Mouse (Mus musculus): ENCODE measurements at regions not wholly inside any gene's neighbourhood (a gene's known extent, or its start where the extent isn't known, plus 50 kb on each side); places are given as distances from the start of the nearest gene placed in this dataset.

DNA sequence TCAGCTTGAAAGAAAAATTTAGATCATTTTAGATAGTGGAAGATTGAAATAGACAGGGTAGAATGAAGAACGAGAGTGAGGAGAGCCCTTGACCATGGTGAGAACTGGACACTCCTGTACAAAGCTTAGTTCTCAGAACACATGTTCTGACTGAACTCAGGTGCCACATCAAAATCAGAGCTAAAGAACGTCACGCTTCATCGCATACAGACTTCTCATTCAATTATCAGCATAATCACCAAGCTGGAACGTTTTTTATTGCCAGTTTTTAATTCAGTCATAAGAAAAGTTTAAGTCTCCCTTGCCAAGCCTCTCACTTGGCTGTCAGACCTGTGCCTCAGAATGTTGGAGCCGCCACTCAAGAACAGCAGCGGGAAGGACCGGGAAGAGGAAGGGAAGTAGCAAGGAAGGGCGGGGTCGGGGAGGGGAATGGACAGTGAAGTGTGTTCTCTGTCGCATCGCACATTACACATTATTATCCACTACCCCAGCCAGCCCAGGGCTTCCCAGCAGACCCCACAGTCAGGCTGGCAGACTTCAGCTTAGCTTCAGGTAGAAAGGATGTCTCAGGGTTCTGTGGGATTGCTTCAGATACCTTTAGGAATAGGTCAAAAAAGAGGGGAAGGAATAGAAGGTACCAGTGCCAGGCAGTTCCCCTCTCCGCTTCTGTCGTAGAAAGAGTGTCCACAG is 140.1 kb upstream of the Smim15 start:
- no peak for DNase-seq

DNA sequence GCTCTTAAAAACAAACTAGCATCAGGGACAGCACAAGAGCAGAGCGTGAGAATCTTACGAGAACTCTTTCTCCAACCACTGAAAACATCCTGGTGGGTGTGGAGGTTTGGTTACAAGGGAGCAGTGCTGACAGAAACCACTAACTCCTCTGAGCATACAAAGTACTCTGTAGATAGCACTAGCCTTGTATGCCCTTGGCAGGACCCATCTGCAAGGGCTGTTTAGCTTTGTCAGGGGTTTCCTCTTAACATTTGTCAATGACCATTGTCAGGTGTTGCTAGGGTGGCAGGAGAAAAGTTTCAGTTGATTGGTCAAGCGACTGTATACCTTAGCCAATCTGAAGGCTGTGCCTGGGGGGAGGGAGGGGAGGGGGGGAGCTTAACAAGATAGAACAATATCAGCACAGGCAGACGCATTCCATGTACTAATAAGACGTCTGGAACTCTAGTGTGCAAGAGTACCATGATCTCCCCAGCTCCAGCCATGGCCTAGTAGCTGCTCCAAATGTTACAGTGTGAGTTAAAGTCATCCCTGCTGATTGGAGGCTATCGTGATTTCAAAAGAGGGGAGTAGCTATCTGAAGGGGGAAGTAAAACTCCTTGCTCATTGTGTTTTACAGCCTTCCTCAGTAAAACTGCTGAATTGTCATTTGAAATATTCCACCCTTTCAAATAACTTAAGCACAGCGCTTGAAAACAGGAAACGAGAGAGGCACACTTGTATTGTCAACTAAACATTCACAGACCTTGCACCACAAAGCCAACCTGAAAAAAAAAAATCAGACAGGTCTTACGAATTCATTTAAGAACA is 140.9 kb upstream of the Smim15 start:
- DNase-seq: no peak

DNA sequence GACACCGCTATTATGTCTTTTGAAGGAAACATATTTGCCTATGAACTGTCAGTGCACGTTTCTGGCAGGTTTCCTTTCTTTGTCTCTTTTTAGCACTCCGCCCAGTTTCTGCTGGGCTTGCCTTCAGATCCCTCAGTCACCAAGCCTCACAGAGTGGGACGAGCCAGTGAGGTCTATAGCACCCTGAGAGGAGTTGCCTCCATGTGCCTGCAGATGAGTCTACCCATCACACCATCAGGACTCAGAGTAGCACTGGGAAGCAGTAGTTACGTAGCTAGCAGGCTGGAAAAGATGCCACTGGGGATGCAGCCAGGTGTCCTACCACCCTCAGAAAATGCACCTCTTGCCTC is 141.5 kb upstream of the Smim15 start:
- DNase-seq: no peak

DNA sequence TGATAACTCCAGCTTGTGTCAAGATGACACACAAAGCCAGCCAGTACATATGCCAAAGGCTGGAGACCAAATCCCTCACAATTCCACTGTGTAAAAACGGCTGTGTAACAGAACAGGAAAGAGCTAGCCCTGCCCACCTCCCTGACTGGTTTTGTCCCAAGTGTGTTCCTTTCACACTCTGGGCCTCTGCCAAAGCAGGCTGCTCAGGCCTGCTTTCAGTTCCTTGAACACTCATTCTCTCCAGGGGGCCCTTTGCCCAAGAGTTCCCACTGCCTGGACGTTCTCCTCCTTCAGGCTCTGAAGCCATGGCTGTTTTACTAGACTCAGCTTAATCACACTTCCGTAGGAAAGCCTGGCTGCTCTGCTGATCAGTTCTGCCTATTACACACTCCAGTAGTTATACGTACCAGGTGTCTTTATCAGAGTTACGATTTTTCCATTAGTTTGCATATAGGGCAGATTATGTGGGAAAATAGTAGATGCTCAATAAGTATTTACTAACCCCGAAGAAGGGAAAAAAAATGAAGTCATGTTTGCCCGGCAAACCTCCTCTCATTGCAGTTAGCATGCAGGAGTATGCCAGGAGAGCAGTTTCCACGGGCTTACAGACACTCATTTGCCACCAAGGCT is 144.5 kb upstream of the Smim15 start:
- DNase-seq: peak; percentile 20

DNA sequence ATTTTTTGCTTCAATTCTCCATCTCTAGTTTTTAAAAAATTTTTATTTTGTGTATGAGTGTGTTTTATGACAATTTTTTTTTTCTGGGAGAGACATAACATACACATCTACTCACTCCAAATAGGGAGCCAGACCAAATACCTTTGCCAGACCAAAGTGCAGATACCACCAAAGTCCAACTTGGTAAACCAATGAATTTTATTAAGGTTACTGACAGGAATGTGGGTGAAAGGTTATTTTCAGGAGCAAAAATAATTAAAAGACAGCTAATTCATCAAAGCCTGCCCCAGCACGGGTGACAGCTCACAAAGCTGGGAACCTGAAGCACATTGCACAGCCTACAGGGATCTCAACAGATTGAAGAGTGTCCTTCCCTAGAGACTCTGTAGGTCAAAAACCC is 146.6 kb upstream of the Smim15 start:
- DNase-seq: no peak

DNA sequence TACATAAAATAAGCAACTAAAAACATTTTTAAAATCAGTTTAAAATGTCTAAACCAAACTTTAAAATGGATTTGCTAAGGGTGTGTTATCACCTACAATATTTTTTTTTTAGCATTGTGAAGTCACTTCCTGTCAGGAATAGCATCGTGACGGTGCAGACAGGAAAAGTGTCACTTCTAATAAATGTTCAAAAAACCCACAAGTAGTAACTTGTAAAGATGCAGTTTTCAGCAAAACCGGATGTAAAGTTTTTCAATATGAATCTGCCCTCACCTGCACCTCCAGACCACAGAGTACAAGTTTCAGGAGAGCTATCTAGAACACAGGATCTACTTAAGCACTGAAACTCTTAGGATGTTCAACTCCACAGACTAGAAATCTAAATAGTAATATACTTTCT is 147.1 kb upstream of the Smim15 start:
- DNase-seq: no peak

DNA sequence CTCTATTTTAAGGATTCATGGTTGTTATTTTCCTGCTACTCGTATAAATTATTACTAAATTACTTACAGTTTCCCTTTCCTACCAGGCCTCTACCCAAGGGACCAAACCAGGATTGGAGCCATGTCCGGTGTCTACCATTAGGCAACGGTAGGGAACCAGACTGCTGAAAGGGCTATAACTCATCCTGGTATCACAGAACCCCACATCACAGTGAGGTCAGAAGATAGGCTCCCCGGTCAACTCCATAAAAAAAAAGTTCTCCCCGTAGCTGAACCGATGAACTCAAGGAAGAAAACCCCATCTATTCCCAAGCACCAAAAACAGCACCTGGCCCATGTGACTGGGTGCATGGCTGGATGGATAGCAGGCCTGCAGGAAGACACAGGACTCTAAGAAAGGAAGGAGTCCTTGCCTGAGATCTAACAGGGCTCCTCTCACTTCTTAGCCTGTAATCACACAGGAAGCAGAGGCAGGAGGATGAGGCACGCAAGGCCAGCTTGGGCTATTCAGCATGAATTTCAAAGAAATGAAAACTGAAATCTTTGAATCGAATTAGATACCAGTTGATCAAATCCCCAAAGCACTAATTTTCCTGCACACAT is 150.6 kb upstream of the Smim15 start:
- no peak for DNase-seq

DNA sequence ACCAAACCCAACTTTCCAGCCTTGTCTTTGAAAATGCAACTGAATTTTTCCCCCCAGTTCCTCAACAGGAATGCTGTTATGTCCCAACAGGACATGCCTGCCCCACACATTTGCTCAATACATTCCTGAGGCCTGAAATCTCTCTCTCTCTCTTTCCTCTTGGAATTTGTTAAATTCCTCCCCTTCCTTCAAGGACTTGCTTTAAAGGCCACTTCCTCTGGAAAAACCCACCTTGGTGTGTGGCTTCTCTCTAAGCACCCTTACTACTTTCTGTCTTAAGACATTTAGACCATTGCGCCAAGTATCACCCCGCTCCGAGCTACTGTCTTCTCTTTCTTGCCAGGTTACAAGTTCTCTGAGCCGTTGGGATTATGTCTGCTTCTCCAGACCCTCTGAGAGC is 151.2 kb upstream of the Smim15 start:
- no peak for DNase-seq

DNA sequence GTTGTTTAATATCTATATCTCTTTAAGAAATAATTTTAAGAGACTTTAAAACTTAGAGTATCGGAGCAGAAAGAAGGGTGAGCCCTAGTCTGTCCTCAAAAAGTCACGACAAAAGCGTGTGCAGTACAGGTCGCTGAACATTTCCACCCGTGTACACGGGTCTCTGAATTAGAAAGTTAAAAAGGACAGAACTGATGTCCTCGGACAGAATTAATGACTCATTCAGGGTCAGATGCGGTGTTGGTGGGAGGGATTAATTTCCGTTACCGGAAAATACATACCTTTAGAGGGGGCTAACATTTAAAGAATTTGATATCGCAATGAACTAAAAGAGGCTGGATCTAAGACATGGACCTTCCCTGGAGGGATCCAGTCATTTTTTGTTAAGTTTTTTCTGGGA is 152.3 kb upstream of the Smim15 start:
- no peak for DNase-seq

DNA sequence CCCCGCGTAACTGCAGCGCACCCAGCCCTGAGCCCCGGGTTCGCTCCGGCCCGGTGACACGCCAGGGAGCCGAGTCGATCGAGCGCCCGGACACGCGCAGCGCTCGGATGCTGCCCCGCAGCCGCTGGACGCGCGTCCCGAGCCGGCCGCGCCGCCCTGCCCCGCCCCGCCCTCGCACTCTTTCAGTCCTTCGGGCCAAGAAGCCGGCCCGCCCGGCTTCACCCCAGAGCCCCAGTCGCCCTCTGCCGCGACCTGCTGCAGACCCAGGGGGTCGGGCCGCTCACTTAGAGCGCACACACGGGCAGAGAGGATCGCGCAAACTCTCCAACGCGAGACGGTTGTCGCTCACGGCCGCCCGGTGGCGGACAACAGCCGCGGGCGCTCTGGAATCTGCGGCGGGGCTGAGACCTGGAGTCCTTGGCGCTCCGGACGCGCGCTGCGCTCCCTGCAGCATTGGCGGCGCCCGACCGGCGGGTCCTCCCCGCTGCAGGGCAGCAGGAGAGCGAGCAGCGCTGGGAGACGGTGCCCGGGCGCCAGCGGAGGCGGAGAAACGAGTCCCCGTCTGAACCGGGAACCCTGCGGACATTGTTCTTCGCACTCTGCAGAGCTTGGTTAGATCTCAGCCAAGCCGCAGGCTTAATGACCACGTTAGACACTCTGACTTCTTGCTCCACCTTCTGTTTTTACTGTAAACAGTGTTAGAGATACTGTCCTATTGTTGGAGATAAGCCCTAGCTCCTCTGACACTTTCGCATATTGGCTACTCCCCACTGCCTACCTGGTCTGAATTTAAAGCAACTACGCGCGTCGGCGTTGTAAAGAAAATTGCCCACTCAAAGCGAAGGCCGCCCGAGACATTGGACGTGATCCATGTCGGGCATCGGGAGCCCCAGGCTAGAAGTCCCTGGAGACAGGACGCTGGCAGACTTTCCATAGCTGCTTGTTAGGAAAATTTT is 153.1 kb upstream of the Smim15 start:
- DNase-seq: peak; percentile 79

DNA sequence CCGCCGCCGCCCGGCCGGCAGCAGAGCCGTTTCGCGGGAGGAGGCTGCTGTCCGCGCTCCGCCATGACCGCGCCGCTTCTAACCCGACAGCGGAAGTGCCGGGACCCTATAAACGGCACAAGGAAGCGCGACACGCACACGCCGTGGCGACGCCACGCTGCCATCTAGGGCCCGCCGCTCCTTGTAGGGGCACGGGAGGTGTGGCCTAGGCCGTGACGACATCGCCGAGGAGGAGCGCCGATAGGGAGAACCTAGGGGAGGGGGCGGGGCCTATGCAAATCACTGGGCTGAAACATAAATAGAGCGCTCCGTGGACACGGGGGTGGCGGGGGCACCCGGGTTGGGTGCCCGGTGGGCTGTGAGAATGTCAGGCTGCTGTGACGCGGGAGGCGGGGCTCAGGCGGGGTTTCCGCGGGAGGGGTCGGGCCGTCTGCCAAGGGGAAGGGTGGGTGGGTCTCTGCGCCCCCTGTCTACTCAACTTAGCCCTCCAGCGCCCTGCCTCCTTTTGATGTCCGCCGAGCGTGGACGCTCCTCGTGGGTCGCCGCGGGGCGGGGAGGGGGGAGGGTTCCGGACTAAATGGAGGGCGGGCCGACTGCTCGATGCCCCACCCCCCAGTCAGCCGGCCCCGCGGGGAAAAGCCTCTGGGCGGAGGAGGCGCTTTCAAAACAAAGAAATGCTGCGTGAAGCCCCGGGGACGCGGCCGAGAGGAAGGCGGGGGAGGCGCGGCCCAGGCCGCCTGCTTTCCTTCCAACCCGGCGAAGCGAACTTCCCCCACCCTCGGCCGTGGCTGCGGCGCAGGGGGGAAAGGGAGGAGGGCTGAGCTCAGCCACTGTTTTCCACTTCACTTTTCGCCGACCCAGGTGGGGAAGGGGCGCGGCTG is 154.0 kb upstream of the Smim15 start:
- DNase-seq: peak; percentile 99

DNA sequence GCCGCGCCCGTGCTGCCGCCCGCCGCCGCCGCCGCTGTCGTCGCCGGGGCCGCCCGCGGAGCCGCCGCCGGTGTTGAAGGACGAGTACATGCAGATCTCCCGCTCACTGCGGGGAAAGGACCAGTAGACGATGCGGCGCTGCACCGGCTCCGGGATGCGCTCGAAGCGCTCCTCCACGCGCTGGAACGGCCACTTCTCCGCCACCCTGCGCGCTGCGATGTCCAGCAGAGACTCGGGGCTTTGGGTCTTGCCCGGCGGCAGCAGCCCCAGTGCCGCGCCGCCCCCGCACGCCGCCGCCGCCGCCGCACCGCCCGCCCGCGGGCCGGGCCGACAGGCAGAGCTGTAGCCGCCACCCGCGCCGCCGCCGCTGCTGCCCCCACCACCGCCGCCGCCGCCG is 154.7 kb upstream of the Smim15 start:
- DNase-seq: no peak

DNA sequence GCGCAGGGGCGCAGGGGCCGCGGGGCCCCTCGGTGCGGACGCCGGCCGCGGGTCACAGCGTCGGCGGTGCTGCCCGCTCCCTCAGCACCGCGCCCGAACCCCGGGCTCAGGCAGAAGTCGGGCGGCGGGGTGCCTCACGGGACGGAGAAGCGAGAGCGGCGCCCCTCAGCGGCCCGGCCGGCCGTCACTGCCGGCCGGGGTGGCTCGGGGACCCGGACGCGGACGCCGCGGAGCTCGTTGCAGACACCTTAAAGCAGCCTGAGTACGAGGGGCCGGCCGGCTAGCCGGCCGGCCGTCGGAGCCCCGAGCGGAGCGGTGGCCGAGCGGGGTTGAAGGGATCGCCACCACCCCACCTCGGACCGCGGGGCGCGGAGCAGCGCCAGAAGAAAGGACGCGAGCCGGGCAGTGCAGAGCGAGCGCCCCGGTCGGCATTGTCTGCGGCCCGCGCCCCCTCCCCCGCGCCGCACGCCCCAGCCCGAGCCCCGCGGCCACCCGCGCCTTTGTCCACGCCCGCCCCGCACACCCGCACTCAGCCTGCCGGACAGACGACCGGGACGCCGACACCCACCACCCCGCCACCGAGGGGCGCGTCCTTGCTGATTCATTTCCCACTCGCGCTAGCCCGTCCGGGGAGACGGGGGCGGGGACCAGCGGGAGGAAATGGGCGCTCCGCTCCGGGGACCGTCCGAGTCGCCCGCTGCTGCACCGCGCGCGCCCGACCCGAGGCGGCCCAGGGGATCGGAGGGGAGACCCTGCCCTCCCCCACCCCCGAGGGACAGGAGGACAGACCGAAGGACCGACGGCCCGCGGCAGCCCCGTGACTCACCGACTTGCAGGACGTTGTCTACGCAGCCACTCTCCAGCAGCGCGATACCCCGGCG is 155.4 kb upstream of the Smim15 start:
- peak; percentile 70 for DNase-seq

DNA sequence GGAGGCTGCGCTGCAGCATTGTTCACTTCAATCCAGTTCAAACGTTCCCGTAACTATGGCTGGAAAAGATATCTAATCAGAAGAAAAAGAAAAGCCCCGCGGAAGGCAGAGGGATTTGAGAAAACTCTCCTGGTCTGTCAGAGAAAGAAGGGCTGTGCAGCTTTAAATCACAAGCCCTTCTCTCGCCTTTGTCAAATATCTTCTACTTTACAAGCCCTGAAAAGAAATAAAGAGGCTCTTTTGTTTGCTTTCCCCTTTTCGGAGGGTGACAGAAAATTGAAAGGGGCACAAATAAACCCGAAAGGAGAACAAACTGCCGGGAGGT is 156.1 kb upstream of the Smim15 start:
- DNase-seq: no peak

DNA sequence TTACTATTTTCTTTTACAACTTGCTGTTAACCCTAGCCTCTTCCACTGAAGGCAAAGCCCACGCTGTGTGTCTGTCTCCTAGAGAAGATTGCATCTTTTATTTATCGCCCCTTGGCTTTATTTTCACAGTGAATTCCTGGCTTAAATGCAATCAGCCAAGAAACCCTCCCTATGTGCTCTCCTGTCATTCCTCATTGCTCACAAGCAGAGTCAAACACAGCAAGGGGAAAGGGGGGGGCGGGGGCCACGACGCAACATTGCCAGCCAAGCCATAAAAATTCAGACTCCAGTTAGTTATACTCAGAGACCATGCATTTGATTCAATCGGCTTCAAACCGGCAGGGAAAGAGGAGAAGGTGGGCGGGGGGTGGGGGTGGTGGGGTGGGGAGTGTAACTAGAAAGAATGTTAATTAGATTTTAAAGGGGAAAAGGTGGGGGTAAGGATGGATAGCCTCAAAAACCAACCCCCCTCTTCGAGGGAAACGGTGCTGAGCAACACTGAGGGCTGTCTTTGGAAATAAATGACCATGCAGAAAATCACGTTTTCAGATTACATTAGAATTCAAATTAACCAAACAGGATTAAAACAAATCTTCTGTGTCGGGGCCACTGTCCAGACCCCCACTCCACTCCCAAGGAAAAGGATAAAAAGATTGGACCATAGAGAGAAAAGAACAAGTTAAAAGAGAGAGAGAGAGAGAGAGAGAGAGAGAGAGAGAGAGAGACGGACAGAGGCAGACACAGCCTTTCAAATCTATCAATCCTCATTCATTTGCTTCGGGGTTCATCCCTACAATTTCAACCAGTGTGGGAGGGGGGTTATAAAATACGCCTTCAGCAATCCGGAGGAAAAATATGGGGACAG is 156.6 kb upstream of the Smim15 start:
- no peak for DNase-seq

DNA sequence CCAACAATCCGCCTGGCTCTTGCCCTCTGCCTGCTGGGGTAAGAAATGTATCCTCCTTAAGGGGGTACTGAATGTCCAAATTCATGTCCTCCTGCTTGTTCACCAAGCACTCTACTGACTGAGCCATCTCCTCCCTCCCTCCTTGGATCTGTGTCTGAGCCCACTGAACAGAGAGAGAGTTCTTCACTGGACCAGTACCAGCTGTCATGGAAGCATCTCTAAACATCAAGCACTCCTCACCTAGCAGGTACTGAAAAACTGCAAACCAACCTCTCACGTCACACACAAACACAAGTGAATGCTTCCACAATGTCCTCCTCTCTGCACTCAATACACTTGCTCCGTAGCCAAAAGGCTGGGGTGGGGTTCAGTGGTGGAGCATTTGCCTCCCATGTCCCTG is 159.4 kb upstream of the Smim15 start:
- no peak for DNase-seq

DNA sequence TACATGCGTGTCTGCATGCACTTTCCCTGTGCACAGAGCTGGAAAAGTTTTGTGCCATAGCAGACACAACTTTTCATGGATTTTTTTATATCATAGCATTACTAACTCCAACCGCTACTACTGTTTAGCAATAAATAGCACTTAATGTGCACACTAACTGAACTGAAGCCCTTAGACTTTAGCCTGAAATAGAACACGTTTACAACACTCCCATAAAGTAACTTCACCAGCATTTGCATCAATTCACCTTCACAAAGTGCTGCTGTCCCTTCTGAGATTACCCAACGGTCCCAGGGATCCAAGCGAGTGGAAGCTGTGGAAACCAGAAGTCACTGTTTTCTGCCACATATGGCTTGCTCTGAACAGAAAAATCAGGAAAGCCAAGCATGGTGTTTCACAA is 161.9 kb upstream of the Smim15 start:
- DNase-seq: no peak

DNA sequence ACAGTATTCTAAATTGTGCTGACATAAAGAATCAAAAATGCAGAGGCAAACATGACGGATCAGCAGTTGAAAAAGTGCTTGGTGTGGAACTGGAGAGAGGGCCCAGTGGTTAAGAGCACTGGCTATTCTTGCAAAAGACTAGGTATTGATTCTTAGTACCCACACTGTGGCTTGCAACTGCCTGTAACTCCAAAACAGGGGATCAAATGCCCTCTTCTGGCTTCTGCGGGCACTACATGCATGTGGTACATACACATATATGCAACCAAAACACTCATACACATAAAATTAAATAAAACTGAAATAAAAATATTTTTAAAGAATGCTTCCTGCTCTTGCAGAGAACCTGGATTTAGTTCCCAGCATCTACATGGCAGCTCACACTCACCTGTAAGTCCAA is 163.7 kb upstream of the Smim15 start:
- DNase-seq: no peak

DNA sequence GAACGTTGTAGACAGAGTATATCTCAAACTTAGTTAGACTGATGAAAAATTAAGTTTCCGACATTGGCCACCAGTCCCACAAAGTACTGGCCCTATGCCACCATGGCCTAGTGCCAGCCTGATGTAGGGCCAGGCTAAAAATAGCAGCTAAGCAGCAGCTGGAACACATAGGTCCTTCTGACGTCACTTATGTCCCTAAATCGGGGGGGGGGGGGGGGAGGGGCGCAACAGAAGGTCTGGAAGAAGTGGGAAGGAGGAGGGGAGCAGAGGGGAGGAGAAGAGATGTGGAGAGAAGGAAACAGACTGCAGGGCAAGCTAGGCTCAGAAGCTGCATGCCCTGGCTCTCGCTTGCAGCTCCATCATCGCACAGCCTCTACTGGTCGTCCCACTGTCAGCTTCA is 164.7 kb upstream of the Smim15 start:
- peak; percentile 90 for DNase-seq
